Mouse (Mus musculus) neural tube, embryonic 14.5 days (tissue): ENCODE measurements around the gene 4930404N11Rik. TPM values are rescaled to one million over a fixed set of nuclear protein-coding genes. Genes with fewer than 3 reads are reported as not detected.

Experiments used
- ATAC-seq: fragments of 200-750 bp; cut with Nextera tagmentation; 2 replicates; pipeline ENCODE4 v1.8.0; 2017; ENCODE audit warnings: low read depth, mild to moderate bottlenecking, moderate TSS enrichment, moderate library complexity
- H3K27ac ChIP-seq: fragments of 300-500 bp; sonication (generic); 2 replicates; pipeline ENCODE4 v1.5.1; 2014; ENCODE audit warnings: low read depth, mild to moderate bottlenecking, control low read depth, low read length, moderate library complexity, mixed read lengths
- H3K27me3 ChIP-seq: fragments of 300-500 bp; sonication (generic); 2 replicates; pipeline ENCODE4 v1.6.1; 2014; ENCODE audit warnings: low read length; ENCODE audit not compliant: control insufficient read depth, insufficient read depth
- H3K36me3 ChIP-seq: fragments of 300-500 bp; sonication (generic); 2 replicates; pipeline ENCODE4 v1.6.1; 2014; ENCODE audit warnings: low read length, mixed read lengths; ENCODE audit not compliant: control insufficient read depth, insufficient read depth
- H3K4me1 ChIP-seq: fragments of 300-500 bp; sonication (generic); 2 replicates; pipeline ENCODE4 v1.6.1; 2014; ENCODE audit warnings: low read length; ENCODE audit not compliant: control insufficient read depth, insufficient read depth
- H3K4me2 ChIP-seq: fragments of 300-500 bp; sonication (generic); 2 replicates; pipeline ENCODE4 v1.6.1; 2014; ENCODE audit warnings: mild to moderate bottlenecking, low read depth, low read length, control low read depth
- H3K4me3 ChIP-seq: fragments of 300-500 bp; sonication (generic); 2 replicates; pipeline ENCODE4 v1.5.1; 2014; ENCODE audit warnings: low read depth, low read length, control low read depth, mixed read lengths
- H3K9ac ChIP-seq: fragments of 300-500 bp; sonication (generic); replicated peaks from 2 replicates; pipeline ENCODE4 v1.6.1; 2014; ENCODE audit warnings: low read depth, mild to moderate bottlenecking, control low read depth, low read length, mixed read lengths
- H3K9me3 ChIP-seq: fragments of 300-500 bp; sonication (generic); 2 replicates; pipeline ENCODE4 v1.6.1; 2016; ENCODE audit warnings: low read length; ENCODE audit not compliant: control insufficient read depth
- WGBS: fragments of 180-500 bp; shearing (Covaris S2); extraction: QIAGEN DNeasy Blood & Tissue Kit; methylation state at CpG from one replicate; pipeline ENCODE4 v1.1.7; 2014; 5-methylcytosine and 5-hydroxymethylcytosine counted together
- polyA plus RNA-seq: library from polyadenylated mRNA; unstranded; fragments of >200 nt; fragmentation: Nextera tagmentation; extraction: Ambion mirVana; gene quantifications from 2 replicates; pipeline ENCODE4 v1.2.1, GENCODE M21; 2014

Gene 4930404N11Rik
- polyA plus RNA-seq, 1 experiment from 2014 or later: 0.42 TPM

GRCm38 (mm10) chr10:81396749-81397148, 31.1 kb upstream of the 4930404N11Rik start:
- H3K4me3 ChIP-seq: no peak overlapping the region
- H3K4me2 ChIP-seq: no peak overlapping the region
- H3K4me1 ChIP-seq: peaks cover 27% of the 10 kb centered on the region
- H3K27me3 ChIP-seq: no peaks in the 10 kb centered on the region
- H3K36me3 ChIP-seq: peaks cover 21% of the 10 kb centered on the region
- 54% methylated on average over 5 of the region's 5 CpGs for WGBS
- no peak overlapping the region for H3K27ac ChIP-seq
- 0 out of 2 replicates have a peak overlapping the region, but pooled peaks have one; percentile 4 for H3K9ac ChIP-seq
- no peaks in the 10 kb centered on the region for H3K9me3 ChIP-seq
- ATAC-seq: no peak

- H3K36me3 ChIP-seq: peaks cover 21% of the 10 kb centered on the region
- H3K4me2 ChIP-seq: no peak overlapping the region
- no peak overlapping the region for H3K4me3 ChIP-seq
- WGBS: 84% methylated on average over 4 of the region's 4 CpGs
- no peaks in the 10 kb centered on the region for H3K9me3 ChIP-seq
- peak overlapping the region; percentile 55; the same call in 1 of the 2 replicates for H3K27ac ChIP-seq
- H3K27me3 ChIP-seq: no peaks in the 10 kb centered on the region
- no peak overlapping the region for H3K9ac ChIP-seq
- ATAC-seq: no peak
- peaks cover 19% of the 10 kb centered on the region for H3K4me1 ChIP-seq
These were observed 30.2 kb upstream of the 4930404N11Rik start for GRCm38 (mm10) chr10:81395865-81396264.

GRCm38 (mm10) chr10:81395127-81395526, 29.5 kb upstream of the 4930404N11Rik start:
- Histone ChIP-seq H3K27ac (no peak overlapping the region), H3K9ac (no peak overlapping the region), H3K4me1 (peaks cover 15% of the 10 kb centered on the region), H3K9me3 (no peaks in the 10 kb centered on the region), H3K4me3 (no peak overlapping the region), H3K36me3 (peaks cover 15% of the 10 kb centered on the region), H3K4me2 (no peak overlapping the region), H3K27me3 (no peaks in the 10 kb centered on the region)
- 16% methylated on average over 5 of the region's 5 CpGs for WGBS
- no peak for ATAC-seq

GRCm38 (mm10) chr10:81393456-81394063, 27.9 kb upstream of the 4930404N11Rik start:
- no peak for ATAC-seq
- Histone ChIP-seq H3K9me3 (no peaks in the 10 kb centered on the region), H3K27me3 (no peaks in the 10 kb centered on the region), H3K27ac (peak overlapping the region; percentile 22; the same call in 1 of the 2 replicates), H3K4me3 (0 out of 2 replicates have a peak overlapping the region, but pooled peaks have one; percentile 12), H3K36me3 (peaks cover 7% of the 10 kb centered on the region; the same call in 1 of the 2 replicates), H3K4me1 (peaks cover 20% of the 10 kb centered on the region), H3K9ac (peak overlapping the region; percentile 32; the same call in 1 of the 2 replicates), H3K4me2 (peak overlapping the region; percentile 39)
- WGBS: 7% methylated on average over 19 of the region's 19 CpGs

GRCm38 (mm10) chr10:81392781-81393185, 27.2 kb upstream of the 4930404N11Rik start, which contains the start of gene Smim24:
Gene Smim24 (plus strand): TSS chr10:81393051.
- no peaks in the 10 kb centered on the region for H3K9me3 ChIP-seq
- H3K4me1 ChIP-seq: peaks cover 17% of the 10 kb centered on the region
- ATAC-seq: no peak
- H3K9ac ChIP-seq: peak within 1 kb of the TSS; percentile 32
- peak within 1 kb of the TSS; percentile 22; the same call in 1 of the 2 replicates for H3K27ac ChIP-seq
- 68% methylated on average over 13 of the region's 14 CpGs for WGBS
- H3K36me3 ChIP-seq: peaks cover 11% of the 10 kb centered on the region
- H3K4me2 ChIP-seq: peak within 1 kb of the TSS; percentile 39
- H3K4me3 ChIP-seq: 0 out of 2 replicates have a peak within 1 kb of the TSS, but pooled peaks have one; percentile 12
- no peaks in the 10 kb centered on the region for H3K27me3 ChIP-seq

GRCm38 (mm10) chr10:81392270-81392669, 26.7 kb upstream of the 4930404N11Rik start:
- peaks cover 12% of the 10 kb centered on the region for H3K36me3 ChIP-seq
- ATAC-seq: no peak
- no peaks in the 10 kb centered on the region for H3K9me3 ChIP-seq
- H3K4me3 ChIP-seq: no peak overlapping the region
- no peaks in the 10 kb centered on the region for H3K27me3 ChIP-seq
- H3K9ac ChIP-seq: no peak overlapping the region
- WGBS: 82% methylated on average over 6 of the region's 6 CpGs
- no peak overlapping the region for H3K27ac ChIP-seq
- peaks cover 17% of the 10 kb centered on the region for H3K4me1 ChIP-seq
- H3K4me2 ChIP-seq: no peak overlapping the region

GRCm38 (mm10) chr10:81390678-81390965, 25.0 kb upstream of the 4930404N11Rik start:
- Histone ChIP-seq H3K9me3 (no peaks in the 10 kb centered on the region), H3K4me3 (no peak overlapping the region), H3K27ac (no peak overlapping the region), H3K36me3 (peaks cover 21% of the 10 kb centered on the region), H3K4me1 (peaks cover 13% of the 10 kb centered on the region; the same call in 1 of the 2 replicates), H3K27me3 (no peaks in the 10 kb centered on the region), H3K9ac (no peak overlapping the region), H3K4me2 (no peak overlapping the region)
- ATAC-seq: no peak
- WGBS: 91% methylated on average over 13 of the region's 13 CpGs

GRCm38 (mm10) chr10:81389801-81390677, 24.4 kb upstream of the 4930404N11Rik start:
- no peak overlapping the region for H3K9ac ChIP-seq
- peak; percentile 61 for ATAC-seq
- no peaks in the 10 kb centered on the region for H3K27me3 ChIP-seq
- peaks cover 21% of the 10 kb centered on the region for H3K36me3 ChIP-seq
- 61% methylated on average over 23 of the region's 23 CpGs for WGBS
- H3K27ac ChIP-seq: no peak overlapping the region
- H3K4me2 ChIP-seq: no peak overlapping the region
- no peaks in the 10 kb centered on the region for H3K9me3 ChIP-seq
- no peak overlapping the region for H3K4me3 ChIP-seq
- peaks cover 17% of the 10 kb centered on the region for H3K4me1 ChIP-seq

GRCm38 (mm10) chr10:81389373-81389772, 23.8 kb upstream of the 4930404N11Rik start:
- Histone ChIP-seq H3K9ac (no peak overlapping the region), H3K27me3 (no peaks in the 10 kb centered on the region), H3K4me3 (no peak overlapping the region), H3K4me1 (peaks cover 21% of the 10 kb centered on the region), H3K4me2 (no peak overlapping the region), H3K9me3 (no peaks in the 10 kb centered on the region), H3K36me3 (peaks cover 21% of the 10 kb centered on the region), H3K27ac (no peak overlapping the region)
- ATAC-seq: no peak
- WGBS: 58% methylated on average over 3 of the region's 3 CpGs
